Mouse (Mus musculus) heart, postnatal 0 days (tissue): Measurements from ENCODE around the gene Ttc9c.

Source experiments
- CTCF ChIP-seq: IDR thresholded peaks from 2 replicates; pipeline ENCODE4 v1.5.1; 2016; ENCODE audit warnings: antibody characterized with exemption, control low read depth, low read depth
- EP300 ChIP-seq: IDR thresholded peaks from 2 replicates; pipeline ENCODE4 v1.6.1; 2016; ENCODE audit warnings: antibody characterized with exemption, low read depth

GRCm38 (mm10) chr19:8822696-8823095 lies 3.6 kb upstream of the Ttc9c start:
- TF ChIP-seq CTCF: no peak
- TF ChIP-seq EP300: no peak
